Mouse (Mus musculus): ENCODE measurements around the gene 1700019D03Rik.
"Not testable (repeated sequence)": the region's sequence is repeated elsewhere in the genome, so short reads cannot be mapped to it uniquely, and the experiment has no call there.

The 1700019D03Rik gene

GRCm38 (mm10) chr1:52953548-52953947 lies 66.4 kb downstream of the 1700019D03Rik start:
- DNase-seq: no peak

- peak; percentile 56 for DNase-seq
These were observed 67.2 kb downstream of the 1700019D03Rik start for GRCm38 (mm10) chr1:52952551-52953397.

- no peak for DNase-seq
These were observed 67.8 kb downstream of the 1700019D03Rik start for GRCm38 (mm10) chr1:52952143-52952542.

- peak; percentile 13 for DNase-seq
These were observed 68.7 kb downstream of the 1700019D03Rik start for GRCm38 (mm10) chr1:52951146-52951868.

GRCm38 (mm10) chr1:52947895-52948294 lies 72.1 kb downstream of the 1700019D03Rik start:
- no peak for DNase-seq

- no peak for DNase-seq
These were observed 81.0 kb downstream of the 1700019D03Rik start for GRCm38 (mm10) chr1:52939021-52939420.

GRCm38 (mm10) chr1:52934494-52934893 lies 85.5 kb downstream of the 1700019D03Rik start:
- no peak for DNase-seq

- not testable (repeated sequence) for DNase-seq
These were observed 95.5 kb downstream of the 1700019D03Rik start for GRCm38 (mm10) chr1:52924482-52924881.

GRCm38 (mm10) chr1:52918897-52919296 lies 101.1 kb downstream of the 1700019D03Rik start:
- not testable (repeated sequence) for DNase-seq

GRCm38 (mm10) chr1:52916655-52917054 lies 103.3 kb downstream of the 1700019D03Rik start:
- no peak for DNase-seq

- DNase-seq: no peak
These were observed 110.2 kb downstream of the 1700019D03Rik start for GRCm38 (mm10) chr1:52909783-52910182.

GRCm38 (mm10) chr1:52884208-52884607 lies 135.8 kb downstream of the 1700019D03Rik start:
- DNase-seq: no peak
